Mouse (Mus musculus): ENCODE measurements around the gene Rgs10.

- TF ChIP-seq CTCF (IDR thresholded peaks at IDR 0.05; ENCODE audit: borderline replicate concordance, extremely low read depth, insufficient read depth, insufficient read length): no peak
- TF ChIP-seq POLR2A (IDR thresholded peaks at IDR 0.05; ENCODE audit: borderline replicate concordance, extremely low read depth, insufficient read depth, insufficient read length, poor library complexity, severe bottlenecking): no peak
Observed at GRCm38 (mm10) chr7:128358741-128359140, 59.8 kb downstream of the Rgs10 start.
